Mouse (Mus musculus) liver, adult 2 months (tissue): Measurements from ENCODE around the gene Tob2.

Source experiments
- CTCF ChIP-seq: fragments of 200-500 bp; IDR thresholded peaks from 2 replicates; pipeline ENCODE4 v1.5.1; 2011; ENCODE audit warnings: low read depth, low read length, control low read depth
- POLR2A ChIP-seq: fragments of 200-500 bp; IDR thresholded peaks from 2 replicates; pipeline ENCODE4 v1.6.1; 2011; ENCODE audit warnings: low read length, control low read depth; ENCODE audit not compliant: insufficient read depth; ENCODE audit errors: extremely low read depth

- TF ChIP-seq POLR2A (no peak), CTCF (no peak)
Measured at GRCm38 (mm10) chr15:81840306-81840705, 18.3 kb downstream of the Tob2 start.
